Mouse (Mus musculus) kidney, adult 2 months (tissue): ENCODE measurements at regions not wholly inside any gene's neighbourhood (a gene's known extent, or its start where the extent isn't known, plus 50 kb on each side); places are given as distances from the start of the nearest gene placed in this dataset.

ENCODE experiments used
- DNase-seq: peaks from one replicate; pipeline ENCODE4 v3.0.0; 2021
- H3K27ac ChIP-seq: fragments of 200-500 bp; 2 replicates; pipeline ENCODE4 v1.5.1; 2012; ENCODE audit warnings: low read depth, low read length, control low read depth, inconsistent platforms; ENCODE audit not compliant: insufficient read depth
- H3K27me3 ChIP-seq: fragments of 200-500 bp; replicated peaks from 2 replicates; pipeline ENCODE4 v1.6.1; 2012; ENCODE audit warnings: mild to moderate bottlenecking, moderate library complexity, low read length, inconsistent platforms; ENCODE audit not compliant: control insufficient read depth, insufficient read depth
- H3K36me3 ChIP-seq: fragments of 200-500 bp; 2 replicates; pipeline ENCODE4 v1.6.1; 2012; ENCODE audit warnings: mild to moderate bottlenecking, moderate library complexity, low read length, inconsistent platforms; ENCODE audit not compliant: control insufficient read depth, insufficient read depth
- H3K4me1 ChIP-seq: fragments of 200-500 bp; 2 replicates; pipeline ENCODE4 v1.6.1; 2011; ENCODE audit warnings: low read length; ENCODE audit not compliant: control insufficient read depth, insufficient read depth
- H3K4me3 ChIP-seq: fragments of 200-500 bp; 2 replicates; pipeline ENCODE4 v1.5.1; 2011; ENCODE audit warnings: mild to moderate bottlenecking, low read depth, low read length, control low read depth; ENCODE audit not compliant: insufficient read depth
- CTCF ChIP-seq: fragments of 200-500 bp; conservative IDR thresholded peaks from 2 replicates; pipeline ENCODE4 v1.5.1; 2011; ENCODE audit warnings: low read depth, mild to moderate bottlenecking, control low read depth, low read length, moderate library complexity, mixed read lengths; ENCODE audit not compliant: insufficient read depth, insufficient read length
- POLR2A ChIP-seq: fragments of 200-500 bp; IDR thresholded peaks from one replicate; pipeline ENCODE4 v1.6.1; 2011; ENCODE audit warnings: low read depth, low read length, control low read depth
- WGBS: fragments of 180-500 bp; shearing (Covaris S2); methylation state at CpG from one replicate; pipeline ENCODE4 v1.1.7; 2018; 5-methylcytosine and 5-hydroxymethylcytosine counted together

- no peak overlapping the region for H3K4me3 ChIP-seq
- H3K4me1 ChIP-seq, result no peaks in the 10 kb centered on the region
- no peaks in the 10 kb centered on the region for H3K27me3 ChIP-seq
- H3K27ac ChIP-seq, result no peak overlapping the region
- TF ChIP-seq POLR2A, result no peak
- TF ChIP-seq CTCF, result no peak
- H3K36me3 ChIP-seq, result no peaks in the 10 kb centered on the region
- DNase-seq, result peak; percentile 60
Observed at GRCm38 (mm10) chr8:102845362-102845761, 59.9 kb upstream of the Cdh11 start.

- no peaks in the 10 kb centered on the region for H3K27me3 ChIP-seq
- DNase-seq, result no peak
- 74% methylated on average over 1 of the region's 1 CpGs for WGBS
- TF ChIP-seq POLR2A (no peak), CTCF (no peak)
- H3K36me3 ChIP-seq, result no peaks in the 10 kb centered on the region
- no peak overlapping the region for H3K27ac ChIP-seq
- H3K4me1 ChIP-seq, result no peaks in the 10 kb centered on the region
- no peak overlapping the region for H3K4me3 ChIP-seq
Observed at GRCm38 (mm10) chr8:102860021-102860420, 74.6 kb upstream of the Cdh11 start.

DNA sequence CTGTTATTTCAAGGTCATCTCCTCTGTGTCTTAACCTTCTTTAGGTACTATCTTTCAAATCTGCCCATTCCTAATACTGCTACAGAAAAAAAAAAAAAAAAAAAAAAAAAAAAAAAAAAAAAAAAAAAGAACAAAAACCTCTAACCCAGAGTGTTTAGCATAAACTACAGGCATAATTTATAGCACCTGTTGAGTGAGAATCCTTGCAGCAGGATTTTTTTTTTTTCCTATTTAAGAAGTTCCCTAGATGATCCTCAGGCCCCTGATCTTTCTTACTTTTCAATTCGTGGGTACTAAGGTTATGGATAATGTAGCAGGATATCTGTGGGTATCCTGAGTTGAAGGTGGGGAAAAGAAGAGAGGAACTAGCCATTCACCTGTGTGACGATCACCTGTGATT lies 114.1 kb upstream of the Cdh11 start:
- DNase-seq, result no peak
- Histone ChIP-seq H3K27ac (no peak overlapping the region), H3K36me3 (no peaks in the 10 kb centered on the region), H3K27me3 (no peaks in the 10 kb centered on the region), H3K4me1 (no peaks in the 10 kb centered on the region), H3K4me3 (no peak overlapping the region)
- WGBS, result 72% methylated on average over 2 of the region's 2 CpGs
- TF ChIP-seq POLR2A (no peak), CTCF (no peak)

DNA sequence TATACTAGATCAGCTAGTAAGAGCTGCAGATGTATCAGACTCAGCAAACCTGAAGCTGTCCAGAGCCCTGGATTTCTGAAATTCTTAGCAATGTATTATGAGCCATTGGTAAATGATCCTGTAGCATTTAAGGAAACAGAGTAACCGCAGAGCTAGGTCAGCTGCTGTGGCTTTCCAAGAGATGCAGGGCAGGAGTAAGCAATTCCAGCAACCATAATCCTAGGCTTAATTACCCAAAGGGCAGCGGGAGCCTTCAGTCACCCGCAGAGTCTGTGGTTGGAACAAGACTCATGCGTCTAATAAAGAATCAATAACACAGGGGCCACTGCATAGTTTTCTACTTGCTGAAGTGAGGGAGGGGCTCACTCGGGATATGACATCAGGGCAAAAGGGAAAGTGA lies 115.2 kb upstream of the Cdh11 start:
- H3K27me3 ChIP-seq, result no peaks in the 10 kb centered on the region
- no peak for DNase-seq
- H3K4me3 ChIP-seq, result no peak overlapping the region
- 56% methylated on average over 5 of the region's 5 CpGs for WGBS
- H3K4me1 ChIP-seq, result no peaks in the 10 kb centered on the region
- no peak overlapping the region for H3K27ac ChIP-seq
- H3K36me3 ChIP-seq, result no peaks in the 10 kb centered on the region
- no peak for TF ChIP-seq POLR2A
- TF ChIP-seq CTCF, result no peak

DNA sequence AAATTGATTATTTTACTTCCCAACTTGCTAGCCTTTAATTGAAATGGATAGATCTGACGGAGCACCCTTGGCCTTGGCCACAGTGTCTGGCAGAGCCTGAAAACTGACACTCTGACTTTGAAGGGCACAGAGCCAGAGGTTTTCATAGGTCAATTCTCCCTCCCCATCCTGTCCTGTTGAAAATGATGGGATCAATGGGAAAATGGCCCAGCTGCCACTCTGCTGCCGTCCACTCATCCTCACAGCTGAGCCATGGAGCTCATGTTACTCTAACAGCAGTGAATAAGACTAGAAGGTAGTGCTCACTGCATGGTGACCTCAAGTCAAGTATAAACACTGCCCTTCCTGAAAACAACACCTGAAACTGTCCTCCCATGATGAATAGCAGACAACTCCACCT lies 122.0 kb upstream of the Cdh11 start:
- Histone ChIP-seq H3K27me3 (no peaks in the 10 kb centered on the region), H3K4me1 (no peaks in the 10 kb centered on the region), H3K27ac (no peak overlapping the region), H3K4me3 (no peak overlapping the region), H3K36me3 (no peaks in the 10 kb centered on the region)
- WGBS, result 33% methylated on average over 2 of the region's 2 CpGs
- DNase-seq, result no peak
- TF ChIP-seq CTCF (no peak), POLR2A (no peak)

- Histone ChIP-seq H3K4me3 (no peak overlapping the region), H3K4me1 (no peaks in the 10 kb centered on the region), H3K36me3 (no peaks in the 10 kb centered on the region), H3K27me3 (no peaks in the 10 kb centered on the region), H3K27ac (no peak overlapping the region)
- TF ChIP-seq CTCF, result no peak
- TF ChIP-seq POLR2A, result no peak
- WGBS, result 26% methylated on average over 3 of the region's 3 CpGs
- no peak for DNase-seq
Observed at GRCm38 (mm10) chr8:102931342-102931835, 145.9 kb upstream of the Cdh11 start.

DNA sequence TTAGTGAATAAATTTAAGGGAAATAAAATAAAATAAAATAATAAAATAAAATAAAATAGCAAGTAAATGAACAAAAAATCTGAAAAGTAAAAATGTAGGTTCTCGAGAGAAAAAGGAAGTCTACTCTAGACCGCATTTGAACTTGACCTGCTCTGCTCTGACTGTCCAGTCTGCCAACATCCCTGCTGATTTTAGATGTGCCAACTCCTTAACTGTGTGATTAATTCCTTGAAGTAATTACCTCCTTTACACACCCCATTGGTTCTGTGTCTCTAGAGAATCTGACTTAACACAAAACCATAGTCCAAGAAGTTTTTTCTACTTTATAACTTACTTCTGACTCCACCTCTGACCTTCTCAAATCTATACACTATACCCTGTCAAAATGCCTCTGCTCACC lies 153.3 kb upstream of the Cdh11 start:
- no peaks in the 10 kb centered on the region for H3K36me3 ChIP-seq
- H3K4me3 ChIP-seq, result no peak overlapping the region
- H3K27me3 ChIP-seq, result no peaks in the 10 kb centered on the region
- WGBS, result 40% methylated on average over 2 of the region's 2 CpGs
- DNase-seq, result no peak
- no peak overlapping the region for H3K27ac ChIP-seq
- H3K4me1 ChIP-seq, result no peaks in the 10 kb centered on the region
- no peak for TF ChIP-seq POLR2A
- no peak for TF ChIP-seq CTCF

DNA sequence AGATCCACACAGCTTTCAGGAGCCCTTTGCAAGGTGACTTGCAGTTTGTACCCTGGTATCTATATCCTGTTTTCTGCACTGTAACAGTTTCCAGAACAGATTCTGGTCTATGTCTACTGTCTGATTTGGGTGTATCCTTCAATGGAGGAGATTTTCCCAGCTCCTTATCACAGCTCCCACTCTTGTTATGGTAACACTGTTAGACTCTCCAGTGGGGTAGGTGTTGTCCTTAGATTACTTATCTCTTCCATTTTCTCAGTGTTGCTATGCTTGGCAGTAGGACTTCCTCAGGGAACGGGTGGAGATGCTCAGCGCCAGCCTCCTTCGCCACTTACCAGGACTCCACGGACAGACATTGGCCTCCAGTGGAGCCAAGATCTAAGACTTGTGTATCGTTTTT lies 160.1 kb upstream of the Cdh11 start:
- no peak for TF ChIP-seq CTCF
- no peak for TF ChIP-seq POLR2A
- Histone ChIP-seq H3K36me3 (no peaks in the 10 kb centered on the region), H3K27ac (no peak overlapping the region), H3K27me3 (no peaks in the 10 kb centered on the region), H3K4me3 (no peak overlapping the region), H3K4me1 (no peaks in the 10 kb centered on the region)
- no peak for DNase-seq
- WGBS, result 87% methylated on average over 5 of the region's 5 CpGs
